Mouse (Mus musculus): ENCODE results near the gene Bahcc1.

The Bahcc1 gene

DNA sequence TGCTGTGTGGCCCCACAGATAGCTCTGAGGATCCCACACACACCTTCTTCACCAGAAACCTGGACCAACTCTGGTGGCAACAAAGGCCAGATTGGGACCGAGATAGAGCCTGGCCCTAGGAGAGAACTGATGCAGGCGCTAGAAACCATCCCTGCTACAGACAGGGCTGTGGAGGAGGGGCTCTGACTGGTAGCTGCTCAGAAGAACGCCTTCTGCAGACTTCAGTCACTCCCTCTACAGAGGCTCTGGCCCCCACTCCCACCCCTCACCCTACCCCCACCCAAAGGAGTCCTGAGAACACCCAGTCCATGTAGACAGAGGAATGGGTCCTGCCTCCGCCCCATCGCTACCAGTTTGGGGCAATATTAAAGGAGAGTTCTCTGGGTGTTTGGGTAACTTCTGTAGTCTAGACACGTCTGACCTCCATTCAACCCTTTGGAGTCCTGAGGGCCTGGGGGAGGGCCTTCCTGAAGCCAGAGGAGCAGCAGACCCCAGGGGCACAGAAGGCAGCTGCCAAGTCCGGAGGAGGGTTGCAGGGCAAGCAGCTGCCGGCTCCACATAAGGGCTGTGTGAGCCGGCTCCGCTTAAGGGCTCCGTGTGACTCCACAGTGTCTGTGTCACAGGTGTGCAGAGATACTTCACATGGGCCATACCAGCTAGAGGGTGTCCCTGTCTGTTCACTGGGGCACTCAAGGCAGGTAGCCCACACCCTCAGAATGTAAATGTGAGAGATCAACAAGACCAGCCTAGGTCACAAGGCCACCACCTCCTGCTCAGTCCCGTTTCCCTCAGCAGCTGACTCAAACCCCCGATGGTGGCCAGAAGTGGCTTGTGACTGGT, 63.8 kb downstream of the Bahcc1 start:
- DNase-seq (ENCODE audit: low read depth, low spot score) = no peak

DNA sequence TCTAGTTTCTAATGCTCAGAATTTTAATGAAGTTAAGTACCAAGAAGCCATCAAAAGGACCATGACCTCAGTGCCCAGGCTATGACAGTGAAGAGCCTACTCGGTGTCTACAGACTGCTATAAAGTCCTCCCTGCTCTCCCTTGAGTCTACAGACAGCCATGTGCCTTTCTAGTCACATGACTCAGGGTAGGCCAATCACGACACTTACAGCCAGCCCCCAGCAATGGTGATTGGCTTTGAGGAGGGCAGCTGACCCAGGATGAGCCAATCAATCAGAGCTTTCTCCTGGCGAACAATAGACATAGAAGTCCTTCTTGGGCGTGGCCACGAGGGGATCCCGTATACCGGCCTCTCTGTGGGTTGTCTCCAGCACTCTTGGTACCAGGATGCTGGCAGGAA, 65.0 kb downstream of the Bahcc1 start:
- DNase-seq (ENCODE audit: low read depth, low spot score) = no peak

DNA sequence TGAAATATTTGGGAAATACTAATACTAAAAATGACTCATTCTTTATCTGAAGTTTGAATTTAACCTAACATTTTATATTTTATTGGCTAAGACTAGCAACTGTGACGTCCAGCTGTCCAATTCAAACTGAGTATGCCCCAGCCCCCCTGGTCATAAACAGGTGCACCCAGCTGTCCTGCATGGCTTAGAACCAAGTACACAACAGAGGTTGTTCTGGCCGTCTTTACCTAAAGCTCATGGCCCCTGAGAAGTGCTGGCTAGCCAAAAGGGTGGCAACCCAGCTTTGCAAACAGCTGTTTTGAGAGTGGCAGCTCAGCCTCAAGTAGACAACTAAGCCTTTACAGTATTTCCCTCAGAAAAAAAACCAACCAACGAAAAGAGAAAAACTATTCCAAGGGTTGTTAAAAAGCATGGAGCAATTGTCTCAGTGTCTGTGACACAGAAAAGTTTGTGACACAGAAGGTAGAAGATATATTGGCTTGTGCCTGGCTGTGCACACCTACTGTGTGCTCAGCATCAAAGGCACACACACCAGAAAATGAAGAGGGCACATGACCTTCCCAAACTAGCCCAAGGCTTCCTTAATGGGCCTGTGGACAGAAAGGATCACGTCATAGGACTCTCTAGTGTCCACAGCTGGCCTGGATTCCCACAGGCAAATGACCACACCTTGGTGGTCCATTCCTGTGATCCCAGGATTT, 65.8 kb downstream of the Bahcc1 start:
- no peak for DNase-seq (ENCODE audit: low read depth, low spot score)

DNA sequence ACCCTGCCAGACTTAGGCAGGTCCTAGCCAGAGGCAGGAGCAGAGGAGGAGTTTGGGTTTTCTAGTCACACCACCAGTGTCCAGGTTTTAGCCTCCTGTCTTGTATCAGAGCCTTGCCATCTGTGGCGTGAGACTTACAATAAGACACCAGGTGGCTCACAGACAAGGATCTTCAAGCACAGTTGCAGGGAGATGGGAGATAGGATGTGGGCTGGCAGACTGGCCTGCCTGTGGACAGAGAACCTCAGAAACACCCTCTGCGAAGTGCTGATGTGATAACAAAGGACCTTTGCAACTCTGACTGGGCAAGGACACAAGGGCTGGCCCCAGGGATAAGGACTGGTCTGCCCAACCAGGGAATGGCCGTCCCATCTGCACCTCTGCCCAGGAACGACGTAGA, 66.7 kb downstream of the Bahcc1 start:
- no peak for DNase-seq (ENCODE audit: low read depth, low spot score)

DNA sequence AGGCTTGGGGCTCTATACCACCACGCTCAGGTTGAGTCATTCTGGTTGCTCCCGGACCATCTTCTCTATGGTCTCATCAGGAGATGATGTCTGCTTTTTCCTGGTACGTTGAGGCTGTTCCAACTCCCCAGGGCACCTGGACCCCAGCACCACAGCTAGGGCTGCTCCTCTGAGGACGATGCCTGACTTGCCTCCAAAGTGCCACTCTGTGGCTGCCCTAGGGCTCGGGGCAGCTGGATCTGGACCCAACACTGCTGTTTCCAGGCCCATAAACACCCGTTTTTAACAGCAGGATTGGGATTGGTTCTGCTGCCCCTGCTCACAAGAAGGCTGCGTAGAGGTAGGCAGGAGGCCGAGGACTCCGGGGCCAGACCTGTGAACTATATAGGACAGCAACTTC, 70.4 kb downstream of the Bahcc1 start:
- DNase-seq (ENCODE audit: low read depth, low spot score) = no peak

DNA sequence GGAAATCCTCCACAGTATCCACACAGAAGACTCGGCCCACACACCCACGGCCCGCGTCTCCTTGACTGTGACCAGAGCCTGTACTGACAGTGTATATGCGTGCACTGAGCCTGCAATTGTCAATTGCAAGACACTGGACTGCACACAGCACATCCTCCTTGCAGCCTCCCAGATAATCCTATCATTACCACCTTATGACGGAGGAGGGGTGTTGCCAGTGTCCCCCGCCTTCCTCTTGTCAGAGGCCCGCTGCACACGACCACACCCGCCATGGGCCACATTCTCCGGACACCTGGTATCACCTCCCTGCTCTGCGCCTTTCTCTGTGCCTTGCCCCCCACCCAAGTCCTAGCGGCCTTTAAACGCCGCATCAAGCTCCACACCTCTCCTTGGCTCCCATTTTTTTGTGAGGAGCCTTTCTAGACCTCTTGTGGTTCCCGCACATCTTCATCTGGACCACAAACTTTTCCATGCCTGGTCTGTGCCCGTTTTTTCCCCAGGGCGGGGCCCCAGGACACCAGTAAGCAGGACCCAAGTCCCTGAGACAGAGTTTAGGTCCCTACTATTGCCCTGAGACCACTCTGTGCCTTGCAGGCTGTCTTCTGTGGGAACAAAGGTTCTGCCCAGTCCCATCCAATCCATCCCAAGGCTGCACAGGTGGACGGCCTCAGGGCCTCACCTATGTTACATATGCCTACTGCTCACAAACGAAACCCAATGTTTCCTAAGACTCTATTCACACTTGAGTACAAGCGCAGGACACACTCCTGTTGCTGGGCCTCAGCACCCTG, 71.0 kb downstream of the Bahcc1 start:
- no peak for DNase-seq (ENCODE audit: low read depth, low spot score)

DNA sequence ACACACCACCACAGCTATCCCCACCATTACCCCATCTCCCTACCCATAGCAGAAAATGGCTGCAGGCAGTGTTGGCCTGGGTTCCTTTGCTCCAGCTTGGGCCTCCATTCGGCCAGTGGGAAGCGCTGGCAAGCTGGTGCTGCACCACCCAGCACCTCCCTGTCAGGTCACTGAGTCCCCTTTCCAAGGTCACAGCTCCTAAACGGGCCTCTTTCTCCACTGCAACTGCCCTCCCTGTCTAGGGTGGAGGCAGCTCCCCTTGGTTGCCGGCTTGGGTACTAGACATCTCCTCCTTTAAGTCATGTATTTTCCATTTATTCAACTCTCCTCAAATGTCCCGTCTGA, 71.6 kb downstream of the Bahcc1 start:
- no peak for DNase-seq (ENCODE audit: low read depth, low spot score)

DNA sequence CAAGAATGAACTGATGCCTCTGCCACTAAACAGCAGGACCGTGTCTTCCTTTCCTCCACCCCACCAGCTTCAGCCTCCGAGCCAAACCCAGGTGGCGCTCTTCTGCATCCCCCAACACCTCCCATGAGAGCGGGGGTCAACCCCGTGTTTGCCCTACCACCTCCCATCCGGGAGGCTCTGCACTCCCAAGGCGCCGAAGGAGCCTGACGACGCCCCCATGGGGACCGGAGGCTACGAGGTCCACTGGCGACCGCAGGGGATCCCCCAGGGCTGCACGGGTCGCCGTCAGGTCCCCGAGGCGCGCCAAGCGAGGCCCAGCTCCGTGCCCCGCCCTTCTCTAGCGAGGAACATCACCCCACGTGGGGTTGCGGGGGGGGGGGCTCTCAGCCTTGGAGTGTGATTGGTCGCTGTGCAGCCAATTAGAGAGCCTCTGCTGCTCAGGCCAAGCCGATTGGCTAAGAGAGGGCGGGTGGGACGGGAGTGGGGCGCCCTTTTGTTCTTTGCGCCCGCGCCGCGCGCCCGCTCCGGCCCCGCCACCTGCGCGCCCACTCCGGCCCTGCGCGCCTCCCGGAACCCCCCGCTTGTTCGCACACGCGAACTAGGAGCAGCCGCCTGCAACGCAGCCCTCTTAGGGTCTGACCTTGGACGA, 72.3 kb downstream of the Bahcc1 start:
- DNase-seq (ENCODE audit: low read depth, low spot score) = peak; percentile 95

DNA sequence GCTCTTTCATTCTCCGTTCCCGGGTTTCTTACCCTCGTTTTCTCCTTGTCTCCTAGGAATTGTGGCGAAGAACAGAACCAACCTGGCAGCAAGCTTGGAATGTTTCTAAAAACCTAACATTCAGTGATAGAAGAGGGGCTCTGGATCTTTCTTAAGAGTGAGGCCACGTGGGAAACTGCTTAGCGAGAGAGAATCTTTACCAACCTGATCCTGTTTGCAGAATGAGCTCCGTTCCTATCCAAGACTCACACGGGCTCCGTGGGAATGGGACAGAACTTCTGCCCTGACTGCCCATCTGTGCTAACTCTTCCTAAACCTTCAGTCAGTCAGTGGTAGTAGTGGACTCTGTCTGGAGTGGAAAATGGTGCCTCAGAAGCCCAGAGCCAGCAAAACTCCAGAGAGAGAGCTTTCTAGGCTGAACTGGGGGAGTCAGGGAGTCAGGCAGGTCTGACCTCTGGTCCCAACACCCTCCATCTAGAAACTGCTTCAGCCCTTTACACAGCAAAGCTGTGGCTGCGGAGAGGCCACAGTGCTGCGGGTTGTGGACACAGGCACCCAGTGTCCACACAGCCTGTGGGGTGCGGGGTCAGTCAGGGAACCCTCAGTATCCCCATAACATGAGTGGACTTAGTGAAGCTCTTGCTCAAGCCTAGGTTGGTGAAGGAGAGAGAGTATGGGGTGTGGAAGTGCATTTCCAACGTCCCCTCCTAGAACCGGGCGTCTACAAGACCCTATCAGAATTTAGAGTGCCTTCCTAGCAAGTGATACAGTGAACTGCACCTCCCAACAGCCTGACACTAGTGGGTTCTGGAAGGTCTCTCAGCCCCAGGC, 73.0 kb downstream of the Bahcc1 start:
- DNase-seq (ENCODE audit: low read depth, low spot score) = peak; percentile 43

DNA sequence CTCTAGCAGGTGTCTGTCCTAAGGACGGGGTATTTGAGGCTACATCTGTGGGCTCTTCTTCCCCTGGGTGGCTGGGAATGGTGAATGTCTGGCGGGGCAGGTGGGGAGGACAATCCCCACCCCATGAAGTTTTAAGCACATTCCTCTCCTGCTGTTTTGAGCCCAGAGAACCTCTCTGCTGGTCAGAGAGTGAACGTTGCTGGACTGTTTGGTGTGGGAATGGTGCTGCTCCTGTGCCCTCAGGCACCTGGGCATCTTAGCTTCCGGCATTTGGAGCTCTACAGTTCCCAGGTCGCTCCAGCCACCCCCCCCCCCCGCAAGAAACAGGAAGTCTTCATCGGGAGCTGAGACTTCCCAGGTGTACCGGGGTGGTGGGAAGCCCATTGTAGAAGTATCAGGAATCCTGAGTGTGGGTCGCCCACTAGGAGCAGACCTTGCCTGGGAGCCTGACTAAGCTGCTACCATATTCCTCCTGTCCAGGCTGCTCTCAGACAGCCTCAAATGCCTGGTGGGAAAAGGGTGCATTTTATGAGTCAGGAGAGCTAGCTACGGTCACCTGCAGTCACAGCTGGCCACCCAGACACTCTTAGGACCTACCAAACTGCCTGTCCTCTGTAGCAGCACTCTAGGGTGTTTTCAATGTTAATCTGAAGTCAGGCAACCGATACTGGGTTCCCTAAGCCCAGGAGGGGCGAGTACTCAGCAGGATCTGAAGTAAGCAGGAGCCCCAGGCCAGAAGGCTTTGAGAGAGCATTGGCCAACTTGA, 73.8 kb downstream of the Bahcc1 start:
- no peak for DNase-seq (ENCODE audit: low read depth, low spot score)

DNA sequence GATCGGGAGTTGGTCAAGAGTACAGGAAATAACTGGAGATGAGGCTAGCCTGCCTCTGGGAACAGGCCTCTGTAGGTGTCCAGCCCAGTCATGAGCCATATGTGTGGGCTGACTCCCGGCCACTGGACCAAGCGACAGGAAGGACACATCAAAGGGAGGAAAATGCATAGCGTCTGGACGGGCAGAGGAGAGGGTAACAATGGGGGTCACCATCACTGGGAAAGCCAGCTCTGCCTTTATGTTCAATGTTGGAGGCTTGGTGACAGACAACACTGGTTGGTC, 74.3 kb downstream of the Bahcc1 start:
- DNase-seq (ENCODE audit: low read depth, low spot score) = peak; percentile 39

DNA sequence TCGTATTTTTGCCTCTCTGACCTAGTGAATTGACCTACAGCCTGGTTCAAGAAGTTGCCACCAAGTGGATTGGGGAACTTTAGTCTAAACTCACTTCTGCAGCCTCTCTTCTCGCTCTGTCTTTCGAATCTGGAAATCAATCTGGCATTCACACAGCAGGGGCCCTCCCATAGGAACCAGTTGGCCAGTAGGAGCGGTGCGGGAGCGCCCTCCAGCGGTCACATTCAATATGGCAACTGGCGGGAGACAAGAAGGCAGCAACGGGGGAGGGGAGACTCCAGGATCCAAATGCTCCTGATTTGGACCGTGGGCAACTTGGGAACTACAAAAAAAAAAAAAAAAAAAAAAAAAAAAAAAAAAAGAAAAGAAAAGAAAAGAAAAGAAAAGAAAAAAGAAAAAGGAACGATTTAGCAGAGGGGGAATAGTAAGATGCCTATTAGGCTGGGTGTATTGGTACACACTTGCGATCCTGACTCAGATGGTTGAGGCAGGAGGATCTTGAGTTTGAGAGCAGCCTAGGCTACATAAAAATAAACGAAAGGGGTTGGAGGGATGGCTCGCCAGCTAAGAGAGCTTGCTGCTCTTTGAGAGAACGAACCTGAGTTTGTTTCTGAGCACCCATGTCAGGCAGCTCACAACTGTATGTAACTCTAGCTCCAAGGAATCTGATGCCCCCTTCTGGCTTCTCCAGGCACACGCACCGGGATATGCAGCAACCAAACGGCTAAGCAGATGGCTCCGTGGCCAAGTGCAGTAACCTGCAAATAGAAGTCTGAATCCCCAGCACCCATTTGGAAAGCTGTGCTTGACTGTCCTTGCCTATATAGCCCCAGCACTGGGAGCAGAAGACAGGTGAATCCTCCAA, 75.1 kb downstream of the Bahcc1 start:
- peak; percentile 96 for DNase-seq (ENCODE audit: low read depth, low spot score)

DNA sequence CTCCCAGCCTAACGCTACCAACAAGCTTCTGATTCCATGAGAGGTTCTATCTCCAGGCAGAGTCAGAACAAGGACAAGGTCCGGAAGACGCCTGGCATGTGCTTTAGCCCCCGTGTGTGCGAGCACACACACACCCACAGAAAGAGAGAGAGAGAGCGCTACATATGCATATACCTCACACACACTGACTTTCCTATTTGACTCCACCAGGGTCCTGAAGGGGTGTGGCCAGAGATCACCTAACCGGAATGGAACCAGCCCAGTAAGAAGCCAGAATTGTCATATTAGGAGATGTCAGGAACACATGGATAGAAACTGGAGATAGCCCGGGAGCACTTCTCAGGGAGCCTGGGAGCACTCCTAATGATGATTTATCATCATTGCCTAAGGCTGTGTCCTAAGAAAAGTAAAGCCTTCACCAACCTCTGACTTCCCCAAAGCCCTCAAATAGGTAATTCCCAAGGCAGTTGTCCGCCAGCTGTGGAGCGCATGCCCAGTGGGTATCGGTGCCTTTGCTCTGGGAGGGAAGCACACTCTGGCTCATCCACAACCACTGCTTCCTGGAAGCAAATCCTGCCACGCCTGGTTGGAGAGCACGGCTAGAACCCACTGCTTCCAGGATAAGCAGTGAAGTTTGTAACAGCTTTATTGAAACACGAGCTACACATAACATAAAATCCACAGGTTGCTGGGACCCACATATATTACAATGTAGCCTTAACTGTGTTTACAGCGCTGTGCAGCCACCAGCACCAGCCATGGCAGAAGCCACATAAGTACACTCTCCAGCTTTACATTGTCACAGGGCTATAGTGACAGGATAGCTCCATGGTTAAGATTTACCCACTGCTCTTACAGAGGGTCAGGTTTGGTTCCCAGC, 75.9 kb downstream of the Bahcc1 start:
- DNase-seq (ENCODE audit: low read depth, low spot score) = no peak

DNA sequence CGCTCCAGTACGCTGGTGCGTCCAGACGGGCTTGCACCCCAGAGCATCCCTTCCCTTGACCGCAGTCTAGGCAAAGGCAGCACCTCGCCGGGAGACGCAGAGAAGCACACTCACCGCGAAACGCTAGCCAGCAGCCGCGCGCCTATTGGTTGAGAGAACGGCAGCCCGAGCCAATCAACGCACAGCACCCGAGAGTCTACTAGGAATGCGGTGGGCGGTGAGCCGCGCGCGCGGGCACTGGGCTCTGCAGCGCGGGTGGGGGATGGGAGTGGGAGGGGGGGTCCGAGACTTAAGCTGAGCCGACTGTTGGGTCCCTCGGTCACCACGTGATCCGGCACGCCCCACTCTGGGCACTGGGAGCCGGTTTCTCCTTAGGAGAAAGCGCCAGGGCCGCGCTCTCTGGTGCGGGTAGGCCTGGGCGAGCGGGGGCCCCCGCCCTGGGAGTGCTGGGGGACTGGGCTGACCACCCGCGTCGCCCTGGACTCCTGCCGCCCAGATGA, 78.1 kb downstream of the Bahcc1 start:
- peak; percentile 66 for DNase-seq (ENCODE audit: low read depth, low spot score)

DNA sequence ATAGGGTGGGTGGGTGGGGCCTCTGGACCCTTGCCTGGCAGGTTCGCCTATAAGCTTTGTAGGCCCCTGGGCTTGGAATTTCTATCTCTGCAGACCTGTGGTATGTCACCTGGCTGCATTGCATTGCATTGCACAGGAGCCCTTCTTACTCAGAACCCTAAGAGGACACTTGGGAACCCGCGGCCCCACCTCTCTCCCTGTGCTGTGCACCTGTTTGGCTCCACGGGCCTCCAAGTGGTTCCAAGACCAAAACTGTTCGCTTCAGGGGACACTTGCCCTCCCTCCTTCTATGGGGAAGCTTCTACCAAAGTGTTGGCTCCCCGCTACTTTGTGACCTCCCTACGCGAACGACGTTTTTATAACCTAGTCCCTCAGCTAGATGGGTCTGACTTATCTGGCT, 78.8 kb downstream of the Bahcc1 start:
- DNase-seq (ENCODE audit: low read depth, low spot score) = no peak

DNA sequence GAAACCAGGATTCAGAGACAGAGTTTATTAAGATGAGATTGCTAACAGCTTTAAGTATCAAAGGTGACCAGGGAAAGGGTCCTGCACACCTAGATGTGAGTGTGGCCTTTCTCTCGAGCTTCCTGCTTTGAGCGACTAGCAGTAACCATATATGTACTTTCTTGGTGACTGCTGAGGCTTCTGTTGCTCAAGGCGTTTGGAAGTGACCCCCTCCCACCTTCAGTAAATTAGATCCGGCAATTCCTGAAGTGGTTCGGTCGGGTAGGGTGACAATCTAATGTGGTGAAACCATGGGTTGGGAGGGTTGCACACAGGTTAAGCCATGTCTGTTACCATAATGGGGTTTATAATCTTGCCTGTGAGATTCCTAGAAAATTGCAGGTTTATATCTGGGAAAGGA, 79.3 kb downstream of the Bahcc1 start:
- no peak for DNase-seq (ENCODE audit: low read depth, low spot score)

DNA sequence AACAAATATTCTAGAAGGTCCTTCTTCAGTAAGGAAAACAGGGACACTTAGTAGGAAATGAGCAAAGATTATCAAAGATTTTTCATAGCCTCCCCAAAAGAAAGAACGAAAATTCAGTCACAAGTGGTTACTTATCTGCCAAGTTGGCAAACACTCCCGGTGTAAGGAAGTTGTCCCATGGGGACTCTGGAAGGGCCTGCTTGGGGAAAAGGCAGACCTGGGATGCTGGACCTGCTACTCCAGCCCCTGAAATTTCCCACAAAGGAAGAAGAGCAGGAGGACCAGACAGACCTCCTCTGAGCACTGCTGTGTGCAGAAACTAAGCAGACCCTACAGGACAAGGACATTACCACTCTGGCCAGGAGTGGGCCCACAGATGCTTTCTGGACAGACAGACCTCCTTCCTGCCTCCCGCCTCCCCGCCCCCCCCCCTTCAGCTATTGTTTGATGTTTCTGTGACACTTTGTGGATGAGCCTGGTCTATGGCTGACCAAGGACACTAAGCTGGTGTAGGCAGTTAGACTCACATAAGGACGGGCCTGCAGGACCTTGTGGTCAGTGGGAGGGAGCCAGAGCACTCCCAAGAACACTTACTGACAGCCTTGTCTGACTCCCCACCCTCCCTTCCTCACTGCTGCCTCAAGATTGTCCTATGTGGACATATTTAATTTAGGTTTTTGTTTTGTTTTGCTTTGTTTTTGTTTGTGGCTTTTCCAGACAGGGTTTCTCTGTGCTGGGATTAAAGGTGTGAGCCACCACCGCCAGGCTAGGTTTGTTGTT, 81.3 kb downstream of the Bahcc1 start:
- no peak for DNase-seq (ENCODE audit: low read depth, low spot score)

Data from 3T3-L1 (cell line).